Mouse (Mus musculus) midbrain, embryonic 14.5 days (tissue): Measurements from ENCODE around the gene Cd180. TPM values are rescaled to one million over a fixed set of nuclear protein-coding genes. Genes with fewer than 3 reads are reported as not detected.

Source experiments
- ATAC-seq: fragments of 200-750 bp; cut with Nextera tagmentation; 2 replicates; pipeline ENCODE4 v1.8.0; 2017; ENCODE audit warnings: moderate number of reproducible peaks, moderate library complexity; ENCODE audit not compliant: low FRiP score, low TSS enrichment
- DNase-seq: peaks from one replicate; pipeline ENCODE4 v3.0.0-alpha.2; 2015
- H3K27ac ChIP-seq: fragments of 300-500 bp; sonication (generic); replicated peaks from 2 replicates; pipeline ENCODE4 v1.5.1; 2014; ENCODE audit warnings: mild to moderate bottlenecking, low read depth, low read length, moderate library complexity
- H3K27me3 ChIP-seq: fragments of 300-500 bp; sonication (generic); 2 replicates; pipeline ENCODE4 v1.6.1; 2014; ENCODE audit warnings: low read length, control low read depth, mixed read lengths; ENCODE audit not compliant: control insufficient read depth, insufficient read depth
- H3K36me3 ChIP-seq: fragments of 300-500 bp; sonication (generic); 2 replicates; pipeline ENCODE4 v1.6.1; 2014; ENCODE audit warnings: low read length, control low read depth; ENCODE audit not compliant: control insufficient read depth, insufficient read depth
- H3K4me1 ChIP-seq: fragments of 300-500 bp; sonication (generic); 2 replicates; pipeline ENCODE4 v1.6.1; 2014; ENCODE audit warnings: mild to moderate bottlenecking, antibody characterized with exemption, low read length, control low read depth; ENCODE audit not compliant: control insufficient read depth, insufficient read depth
- H3K4me2 ChIP-seq: fragments of 300-500 bp; sonication (generic); 2 replicates; pipeline ENCODE4 v1.6.1; 2014; ENCODE audit warnings: mild to moderate bottlenecking, low read length, moderate library complexity
- H3K4me3 ChIP-seq: fragments of 300-500 bp; sonication (generic); replicated peaks from 2 replicates; pipeline ENCODE4 v1.5.1; 2014; ENCODE audit warnings: low read depth, low read length
- H3K9ac ChIP-seq: fragments of 300-500 bp; sonication (generic); replicated peaks from 2 replicates; pipeline ENCODE4 v1.6.1; 2014; ENCODE audit warnings: mild to moderate bottlenecking, low read length, moderate library complexity
- H3K9me3 ChIP-seq: fragments of 300-500 bp; sonication (generic); 2 replicates; pipeline ENCODE4 v1.6.1; 2016; ENCODE audit warnings: low read length, control low read depth, mixed read lengths; ENCODE audit not compliant: control insufficient read depth
- WGBS: fragments of 180-500 bp; shearing (Covaris S2); extraction: QIAGEN DNeasy Blood & Tissue Kit; methylation state at CpG from one replicate; pipeline ENCODE4 v1.1.7; 2014; 5-methylcytosine and 5-hydroxymethylcytosine counted together
- polyA plus RNA-seq: library from polyadenylated mRNA; unstranded; fragments of >200 nt; fragmentation: Nextera tagmentation; extraction: Ambion mirVana; gene quantifications from 2 replicates; pipeline ENCODE4 v1.2.1, GENCODE M21; 2014

Cd180 gene
- polyA plus RNA-seq = 0.62 and 1.0 TPM in 2 replicates

DNA sequence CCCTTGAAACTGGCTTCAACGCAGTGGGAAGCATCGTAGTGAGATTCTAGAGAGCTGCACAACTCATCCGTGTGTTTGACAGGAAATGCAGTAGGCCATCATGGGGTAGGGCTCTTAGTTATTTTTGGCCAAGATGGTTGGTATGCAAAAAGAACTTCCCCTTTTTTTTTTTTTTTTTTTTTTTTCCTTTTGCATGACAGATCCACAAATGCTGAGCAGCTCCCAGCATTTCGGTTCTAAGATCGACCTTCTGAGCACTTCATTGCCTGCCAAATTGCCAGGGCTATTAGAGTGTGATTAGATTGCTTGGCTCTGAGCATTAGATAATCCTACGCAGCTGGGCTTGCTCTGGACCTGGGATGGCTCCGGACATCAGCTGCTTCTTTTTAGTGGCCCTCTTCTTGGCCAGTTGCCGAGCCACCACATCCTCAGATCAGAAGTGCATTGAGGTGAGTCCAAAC lies at the start of gene Cd180:
TSS of gene Cd180 (plus strand) at position 218 of the 461 bp plus-strand sequence.
- no peaks in the 10 kb centered on the region for H3K9me3 ChIP-seq
- H3K9ac ChIP-seq = no peak within 1 kb of the TSS
- DNase-seq (no peak), ATAC-seq (no peak)
- H3K4me1 ChIP-seq = peaks cover 12% of the 10 kb centered on the region
- WGBS = 84% methylated on average over 8 of the region's 8 CpGs
- no peak within 1 kb of the TSS for H3K4me2 ChIP-seq
- no peak within 1 kb of the TSS for H3K4me3 ChIP-seq
- no peak within 1 kb of the TSS for H3K27ac ChIP-seq
- no peaks in the 10 kb centered on the region for H3K36me3 ChIP-seq
- H3K27me3 ChIP-seq = no peaks in the 10 kb centered on the region

DNA sequence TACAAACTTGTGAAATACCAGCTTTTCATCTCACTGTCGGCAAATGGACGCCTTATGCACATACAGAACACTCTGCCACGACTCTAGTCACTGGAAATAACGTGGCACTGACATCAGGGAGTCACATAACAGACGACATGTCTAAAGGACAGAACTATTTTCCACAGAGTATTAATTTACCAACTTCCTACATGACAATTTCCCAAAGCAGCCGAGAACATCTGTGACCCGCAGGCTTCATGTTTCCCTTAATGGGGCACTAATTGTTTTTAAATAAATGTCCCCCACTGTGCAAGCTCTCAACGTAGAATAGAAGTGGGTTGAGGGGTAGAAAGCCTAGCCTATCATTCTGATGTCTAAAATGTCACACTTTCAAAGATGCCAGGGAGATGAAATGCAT lies 49.0 kb upstream of the Cd180 start:
- DNase-seq (no peak), ATAC-seq (0 out of 2 replicates have a peak, but pooled peaks have one; percentile 13)
- Histone ChIP-seq H3K4me2 (peak overlapping the region; percentile 27), H3K4me3 (no peak overlapping the region), H3K4me1 (0 out of 2 replicates have a peak, but pooled peaks cover 4% of the 10 kb centered on the region), H3K9me3 (no peaks in the 10 kb centered on the region), H3K27me3 (no peaks in the 10 kb centered on the region), H3K9ac (no peak overlapping the region), H3K27ac (no peak overlapping the region), H3K36me3 (no peaks in the 10 kb centered on the region)
- 36% methylated on average over 8 of the region's 8 CpGs for whole genome bisulfite sequencing

DNA sequence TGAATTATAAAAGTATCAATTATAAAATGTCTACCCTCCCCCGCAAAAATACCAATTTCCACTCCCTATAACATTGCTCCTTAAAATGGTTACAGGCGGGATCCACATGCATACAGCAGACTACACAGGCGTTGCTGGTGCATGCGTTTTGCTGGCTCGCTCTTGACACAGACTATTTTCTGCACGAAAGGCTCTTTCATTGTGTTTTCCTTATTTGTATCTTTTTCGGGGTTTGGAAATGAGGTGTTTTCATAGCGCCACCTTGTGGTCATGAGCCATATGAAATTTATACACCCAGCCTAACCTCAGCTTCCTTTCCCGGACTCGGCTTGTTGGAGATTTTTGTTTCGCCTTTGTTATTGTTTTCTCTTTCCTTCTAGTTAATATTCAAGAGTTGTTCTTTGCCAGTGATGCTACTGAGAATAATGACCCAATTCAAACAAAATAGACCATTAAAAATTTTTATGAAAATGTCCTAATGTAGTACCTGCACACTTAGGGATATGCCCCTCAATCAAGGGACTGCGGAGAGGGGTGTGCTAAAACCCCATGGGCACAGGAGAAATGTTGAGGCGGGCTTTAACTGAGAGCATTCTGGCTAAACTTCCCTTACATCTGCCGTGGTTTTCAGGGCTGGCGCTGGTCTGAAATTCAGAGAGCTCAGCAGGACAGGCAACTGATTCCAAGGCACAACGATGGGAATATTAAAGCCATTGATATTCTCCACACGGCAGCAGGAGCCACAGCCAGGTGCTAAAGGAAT lies 48.4 kb upstream of the Cd180 start:
- Histone ChIP-seq H3K4me1 (0 out of 2 replicates have a peak, but pooled peaks cover 4% of the 10 kb centered on the region), H3K27me3 (no peaks in the 10 kb centered on the region), H3K9ac (peak overlapping the region; percentile 21; the same call in 1 of the 2 replicates), H3K36me3 (no peaks in the 10 kb centered on the region), H3K4me2 (peak overlapping the region; percentile 31), H3K4me3 (no peak overlapping the region), H3K27ac (0 out of 2 replicates have a peak overlapping the region, but pooled peaks have one; percentile 22), H3K9me3 (no peaks in the 10 kb centered on the region)
- peak; percentile 94 for DNase-seq
- WGBS = 23% methylated on average over 17 of the region's 17 CpGs
- ATAC-seq = peak; percentile 82

DNA sequence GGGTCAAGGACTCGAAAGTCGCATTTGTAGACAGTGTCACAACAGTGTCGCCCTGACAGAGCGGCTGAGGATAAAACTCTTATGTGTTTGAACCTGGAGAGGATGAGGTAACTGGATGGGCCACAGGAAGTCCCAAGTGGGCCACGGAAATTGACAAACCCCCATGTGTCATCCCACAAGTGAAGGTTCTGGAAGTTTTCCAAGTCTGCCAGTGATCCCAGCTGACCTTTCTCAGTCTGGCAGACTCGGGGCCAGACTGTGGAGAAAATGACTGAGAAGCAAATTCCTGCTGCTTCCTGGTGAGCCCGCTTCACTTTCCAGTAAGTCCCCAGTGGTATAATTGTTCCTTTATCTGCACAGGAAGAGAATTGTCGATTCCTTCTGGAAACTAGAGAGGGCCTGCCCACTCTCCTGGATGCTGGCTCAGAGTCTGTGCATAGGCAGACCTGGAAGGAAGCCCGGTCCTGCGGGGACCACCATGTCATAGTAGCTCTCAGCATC lies 47.0 kb upstream of the Cd180 start:
- ATAC-seq (no peak), DNase-seq (no peak)
- H3K36me3 ChIP-seq = no peaks in the 10 kb centered on the region
- no peaks in the 10 kb centered on the region for H3K9me3 ChIP-seq
- H3K9ac ChIP-seq = no peak overlapping the region
- H3K27ac ChIP-seq = no peak overlapping the region
- no peak overlapping the region for H3K4me2 ChIP-seq
- H3K4me1 ChIP-seq = 0 out of 2 replicates have a peak, but pooled peaks cover 4% of the 10 kb centered on the region
- no peak overlapping the region for H3K4me3 ChIP-seq
- no peaks in the 10 kb centered on the region for H3K27me3 ChIP-seq
- WGBS = 73% methylated on average over 10 of the region's 10 CpGs

DNA sequence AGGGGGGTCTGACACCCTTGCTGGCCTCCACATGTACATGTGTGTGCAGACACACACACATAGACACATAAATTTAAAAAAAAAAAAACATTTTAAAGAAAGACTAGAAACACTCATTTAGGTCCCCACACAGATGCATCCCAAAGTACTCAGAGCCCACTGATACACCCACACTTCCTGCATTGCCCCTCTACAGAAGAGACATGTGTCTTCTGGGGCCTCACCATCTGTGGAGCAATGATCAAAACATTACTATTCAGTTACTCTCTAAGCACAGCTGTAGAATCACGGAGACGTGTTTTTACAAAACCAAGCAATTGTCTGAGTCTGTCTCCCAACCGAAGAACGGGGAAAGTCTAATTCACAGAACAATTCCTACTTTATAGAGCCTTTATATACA lies 45.8 kb upstream of the Cd180 start:
- Histone ChIP-seq H3K4me2 (no peak overlapping the region), H3K4me3 (no peak overlapping the region), H3K27ac (no peak overlapping the region), H3K36me3 (no peaks in the 10 kb centered on the region), H3K9ac (no peak overlapping the region), H3K9me3 (no peaks in the 10 kb centered on the region), H3K27me3 (no peaks in the 10 kb centered on the region), H3K4me1 (0 out of 2 replicates have a peak, but pooled peaks cover 4% of the 10 kb centered on the region)
- 84% methylated on average over 4 of the region's 4 CpGs for WGBS
- DNase-seq (no peak), ATAC-seq (no peak)

DNA sequence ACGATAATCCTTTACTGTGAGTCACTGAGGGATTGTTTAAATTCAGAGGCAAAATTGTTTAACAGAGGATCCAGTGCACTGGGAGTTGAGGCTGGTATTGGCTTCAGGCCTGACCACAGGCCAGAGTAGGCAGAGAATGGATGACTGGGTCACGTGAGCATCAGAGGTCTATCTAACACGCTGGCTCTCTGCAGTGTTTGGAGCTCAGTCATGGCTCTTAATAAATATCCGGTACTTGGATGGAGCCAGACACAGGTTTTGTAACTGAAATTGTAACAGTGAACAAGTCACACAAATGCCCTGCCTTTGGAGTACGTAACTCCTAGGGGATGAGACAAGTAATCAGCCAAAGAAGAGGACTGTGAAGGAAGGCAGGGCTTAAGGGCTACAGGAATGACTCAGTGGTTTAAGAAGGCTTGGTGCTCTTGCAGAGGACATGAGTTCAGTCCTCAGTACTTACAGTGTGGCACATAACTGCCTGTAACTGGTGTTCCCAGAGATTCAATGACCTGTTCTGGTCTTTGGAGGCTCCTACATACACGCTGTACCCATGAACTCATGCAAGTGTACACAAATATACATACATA lies 41.0 kb upstream of the Cd180 start:
- Histone ChIP-seq H3K9ac (no peak overlapping the region), H3K36me3 (no peaks in the 10 kb centered on the region), H3K4me1 (no peaks in the 10 kb centered on the region), H3K4me3 (no peak overlapping the region), H3K4me2 (no peak overlapping the region), H3K27ac (no peak overlapping the region), H3K9me3 (no peaks in the 10 kb centered on the region), H3K27me3 (no peaks in the 10 kb centered on the region)
- ATAC-seq (no peak), DNase-seq (no peak)
- 86% methylated on average over 6 of the region's 6 CpGs for WGBS

DNA sequence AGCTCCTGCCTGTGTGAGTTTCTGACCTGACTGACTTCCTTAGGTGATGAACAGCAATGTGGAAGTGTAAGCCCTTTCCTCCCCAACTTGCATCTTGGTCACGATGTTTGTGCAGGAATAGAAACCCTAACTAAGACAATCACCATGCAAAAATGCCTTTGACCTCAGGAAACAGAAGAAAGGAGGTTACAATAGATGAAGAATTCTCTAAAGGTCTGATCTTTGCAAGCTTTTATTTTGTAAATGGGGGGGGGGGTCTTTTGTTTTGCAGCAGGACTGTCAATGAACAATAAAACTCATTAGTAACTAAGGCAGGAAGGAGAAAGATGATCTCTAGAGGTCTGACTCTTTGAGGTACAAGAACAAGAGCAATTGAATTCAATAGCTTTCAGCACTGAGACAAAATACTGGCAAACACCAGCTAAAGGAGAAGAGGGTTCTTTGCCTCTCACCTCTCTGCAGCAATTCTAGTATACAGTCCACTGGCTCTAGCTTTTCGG lies 38.2 kb upstream of the Cd180 start:
- 74% methylated on average over 2 of the region's 2 CpGs for WGBS

DNA sequence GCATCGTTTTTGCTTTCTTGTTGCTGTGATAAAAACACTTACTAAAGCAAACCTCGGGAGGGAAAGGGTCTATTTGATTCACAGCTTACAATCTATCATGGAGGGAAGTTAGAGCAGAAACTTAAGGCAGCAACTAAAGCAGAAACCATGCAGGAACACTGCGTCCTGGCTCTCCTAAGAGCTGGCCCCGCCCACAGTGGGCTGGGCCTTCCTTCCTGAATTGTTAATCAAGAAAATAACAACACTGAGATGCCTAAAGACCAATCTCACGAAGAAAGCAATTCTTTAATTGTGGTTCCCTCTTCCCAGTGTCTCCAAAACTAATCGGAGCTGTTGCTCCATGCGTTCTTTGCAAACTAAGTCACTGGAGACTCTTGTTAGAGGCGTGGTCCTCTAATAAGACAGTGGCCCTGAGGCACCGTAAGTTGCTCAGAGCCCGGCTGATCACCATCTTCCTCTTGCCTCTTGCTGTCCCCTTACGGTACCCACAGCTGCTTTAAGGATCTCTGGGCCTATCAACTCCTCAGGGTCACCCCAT lies 37.1 kb upstream of the Cd180 start:
- no peaks in the 10 kb centered on the region for H3K27me3 ChIP-seq
- DNase-seq (no peak), ATAC-seq (no peak)
- no peak overlapping the region for H3K27ac ChIP-seq
- 80% methylated on average over 11 of the region's 11 CpGs for WGBS
- no peak overlapping the region for H3K4me3 ChIP-seq
- no peaks in the 10 kb centered on the region for H3K9me3 ChIP-seq
- H3K9ac ChIP-seq = no peak overlapping the region
- H3K36me3 ChIP-seq = no peaks in the 10 kb centered on the region
- H3K4me1 ChIP-seq = no peaks in the 10 kb centered on the region
- H3K4me2 ChIP-seq = no peak overlapping the region

More for the DNA sequence above, 38.2 kb upstream of the Cd180 start:
- Histone ChIP-seq H3K27ac (no peak overlapping the region), H3K36me3 (no peaks in the 10 kb centered on the region), H3K9ac (no peak overlapping the region), H3K4me1 (no peaks in the 10 kb centered on the region), H3K9me3 (no peaks in the 10 kb centered on the region), H3K4me2 (no peak overlapping the region), H3K4me3 (no peak overlapping the region), H3K27me3 (no peaks in the 10 kb centered on the region)
- no peak for ATAC-seq
- DNase-seq = no peak
